Mouse (Mus musculus) left cerebral cortex, adult 18-20 months (tissue): ENCODE data around the gene Hist1h3c. TPM values are rescaled to one million over a fixed set of nuclear protein-coding genes. Genes with fewer than 3 reads are reported as not detected.
A peak's percentile ranks its signal among the peaks of the same experiment; 100 is the strongest.
"Not testable (repeated sequence)": the region's sequence is repeated elsewhere in the genome, so short reads cannot be mapped to it uniquely, and the experiment has no call there.

Experiments used
- DNase-seq, 2 experiments: peaks; one replicate each; pipeline ENCODE4 v3.0.0; 2021 to 2022; ENCODE audit warnings: low spot score in 2 of 2, mixed read lengths in 1 of 2
- total RNA-seq, 2 experiments: library from RNA; stranded (reverse); gene quantifications; 2 replicates each; pipeline ENCODE4 v1.2.3; 2021

Hist1h3c gene
- total RNA-seq, 2 experiments from 2014 or later = not detected

DNA sequence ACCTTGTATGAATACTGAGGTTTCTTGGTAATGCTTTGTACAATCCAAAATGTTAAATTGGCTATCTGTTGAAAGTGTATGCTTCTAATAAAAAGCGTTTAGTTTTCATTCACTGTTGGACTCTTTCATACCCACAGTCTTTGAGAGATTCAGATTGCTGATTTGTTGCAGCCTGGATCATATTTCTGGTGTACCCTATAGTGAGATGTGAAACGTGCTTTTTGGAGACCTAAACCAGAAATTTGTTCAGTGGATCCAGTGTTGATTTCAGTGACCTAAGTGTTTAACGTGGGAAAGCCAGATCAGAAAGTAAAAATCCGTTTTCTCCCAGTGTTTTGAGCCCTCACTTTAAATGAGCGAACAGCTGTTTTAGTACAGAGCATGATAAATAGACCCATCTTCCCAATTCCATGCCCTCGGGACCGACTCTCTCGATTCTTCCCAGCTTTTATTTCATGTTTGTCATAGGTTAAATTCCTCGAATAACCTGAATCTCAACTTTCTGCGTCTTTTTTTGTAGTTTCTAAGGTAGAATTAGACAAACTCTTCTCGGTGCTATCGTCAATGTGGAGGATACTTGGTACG, 5.1 kb downstream of the Hist1h3c start:
- no peak for DNase-seq

GRCm38 (mm10) chr13:23739922-23740252, 5.5 kb downstream of the Hist1h3c start:
- DNase-seq = no peak

DNA sequence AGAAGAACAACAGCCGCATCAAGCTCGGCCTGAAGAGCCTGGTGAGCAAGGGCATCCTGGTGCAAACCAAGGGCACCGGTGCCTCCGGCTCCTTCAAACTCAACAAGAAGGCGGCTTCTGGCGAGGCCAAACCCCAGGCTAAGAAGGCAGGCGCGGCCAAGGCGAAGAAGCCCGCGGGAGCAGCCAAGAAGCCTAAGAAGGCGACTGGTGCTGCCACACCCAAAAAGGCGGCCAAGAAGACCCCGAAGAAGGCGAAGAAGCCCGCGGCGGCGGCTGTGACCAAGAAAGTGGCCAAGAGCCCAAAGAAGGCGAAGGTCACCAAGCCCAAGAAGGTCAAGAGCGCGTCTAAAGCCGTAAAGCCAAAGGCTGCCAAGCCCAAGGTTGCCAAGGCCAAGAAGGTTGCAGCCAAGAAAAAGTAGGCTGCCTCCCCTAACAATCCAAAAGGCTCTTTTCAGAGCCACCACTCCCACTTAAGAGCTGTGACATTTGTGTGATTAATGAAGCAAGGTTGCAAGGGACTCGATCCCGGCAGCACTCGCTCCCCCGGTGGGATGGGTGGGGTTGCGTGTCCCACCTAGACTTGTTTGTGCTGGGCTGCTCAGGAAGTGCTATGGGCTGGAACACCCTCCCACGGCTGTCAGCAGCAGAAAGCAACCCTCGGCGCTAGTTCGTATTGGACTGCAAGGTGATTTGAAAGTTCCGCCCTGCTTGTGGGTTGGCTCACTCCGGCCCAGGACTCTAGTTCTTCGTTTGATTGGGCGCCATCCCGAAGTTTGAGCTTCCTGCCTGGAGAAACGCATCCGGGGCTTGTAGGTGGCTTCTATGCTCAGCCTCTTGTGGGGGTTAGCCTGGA, 6.1 kb downstream of the Hist1h3c start:
- peak; percentile 87 to 94 for DNase-seq

- DNase-seq = peak; percentile 80 to 90
Observed at GRCm38 (mm10) chr13:23738677-23739068, 6.7 kb downstream of the Hist1h3c start, which contains the start of gene Hist1h1c. TSS of gene Hist1h1c (plus strand) at chr13:23738808.

- DNase-seq = no peak
Observed at GRCm38 (mm10) chr13:23738041-23738440, 7.4 kb downstream of the Hist1h3c start.

GRCm38 (mm10) chr13:23737091-23737490, 8.3 kb downstream of the Hist1h3c start:
- DNase-seq = no peak

GRCm38 (mm10) chr13:23732156-23732804, 13.1 kb downstream of the Hist1h3c start:
- DNase-seq = no peak

DNA sequence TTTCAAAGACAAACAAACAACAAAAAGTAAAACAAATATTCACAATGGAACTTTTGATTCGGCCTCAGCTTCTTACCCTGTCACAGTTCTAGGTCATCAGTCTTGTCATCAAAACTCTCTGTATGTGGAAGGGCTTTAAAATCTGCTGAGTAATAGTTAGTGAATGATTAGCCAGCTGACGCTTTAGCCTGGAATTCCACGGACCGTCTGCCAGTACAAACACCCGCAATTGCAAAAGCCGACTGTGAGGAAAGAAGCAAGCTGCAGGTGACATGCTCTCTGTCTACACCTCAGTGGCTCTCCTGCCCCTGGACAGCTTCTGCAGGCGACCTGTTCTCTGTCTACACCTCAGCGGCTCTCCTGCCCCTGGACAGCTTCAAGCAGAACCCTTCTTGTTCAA, 14.9 kb downstream of the Hist1h3c start:
- no peak for DNase-seq

- DNase-seq = no peak
Observed at GRCm38 (mm10) chr13:23729706-23730105, 15.7 kb downstream of the Hist1h3c start.

GRCm38 (mm10) chr13:23729192-23729525, 16.2 kb downstream of the Hist1h3c start:
- DNase-seq = no peak

DNA sequence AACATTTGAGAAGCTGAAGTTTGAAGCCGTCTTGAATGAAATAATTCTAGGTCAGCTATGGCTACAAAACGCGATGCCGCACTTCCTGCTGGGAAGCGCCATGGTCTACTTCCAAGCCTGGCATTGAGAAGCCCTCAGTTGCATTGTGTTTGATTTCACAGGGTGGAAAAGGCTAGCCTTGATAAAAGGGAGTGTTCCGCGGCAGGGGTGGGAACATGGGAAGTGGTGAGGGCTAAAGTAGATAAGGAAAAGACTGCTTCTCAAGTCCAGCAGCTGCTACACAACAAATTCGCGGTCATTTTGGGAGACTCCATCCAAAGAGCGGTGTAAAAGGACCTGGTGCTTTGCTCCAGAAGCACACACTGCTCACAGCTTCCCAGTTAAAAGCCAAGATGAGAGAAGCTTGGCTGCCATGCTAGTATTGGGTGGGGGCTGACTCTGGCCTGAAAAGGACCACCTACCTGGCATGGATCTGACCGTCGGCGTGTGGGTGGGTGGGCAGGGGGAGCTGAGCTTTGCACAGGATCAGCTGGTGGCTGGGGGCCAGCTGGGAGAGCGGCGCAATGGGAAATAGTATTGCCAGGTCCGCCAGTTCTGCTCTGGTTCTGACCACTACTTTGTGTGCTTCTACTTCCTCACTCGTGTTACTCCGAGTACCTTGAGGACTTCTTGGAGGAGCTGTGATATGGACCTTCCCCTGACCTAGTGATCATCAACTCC, 16.8 kb downstream of the Hist1h3c start:
- no peak for DNase-seq

- DNase-seq = no peak
Observed at GRCm38 (mm10) chr13:23725213-23725612, 20.2 kb downstream of the Hist1h3c start.

- DNase-seq = no peak
Observed at GRCm38 (mm10) chr13:23724239-23724638, 21.2 kb downstream of the Hist1h3c start.

DNA sequence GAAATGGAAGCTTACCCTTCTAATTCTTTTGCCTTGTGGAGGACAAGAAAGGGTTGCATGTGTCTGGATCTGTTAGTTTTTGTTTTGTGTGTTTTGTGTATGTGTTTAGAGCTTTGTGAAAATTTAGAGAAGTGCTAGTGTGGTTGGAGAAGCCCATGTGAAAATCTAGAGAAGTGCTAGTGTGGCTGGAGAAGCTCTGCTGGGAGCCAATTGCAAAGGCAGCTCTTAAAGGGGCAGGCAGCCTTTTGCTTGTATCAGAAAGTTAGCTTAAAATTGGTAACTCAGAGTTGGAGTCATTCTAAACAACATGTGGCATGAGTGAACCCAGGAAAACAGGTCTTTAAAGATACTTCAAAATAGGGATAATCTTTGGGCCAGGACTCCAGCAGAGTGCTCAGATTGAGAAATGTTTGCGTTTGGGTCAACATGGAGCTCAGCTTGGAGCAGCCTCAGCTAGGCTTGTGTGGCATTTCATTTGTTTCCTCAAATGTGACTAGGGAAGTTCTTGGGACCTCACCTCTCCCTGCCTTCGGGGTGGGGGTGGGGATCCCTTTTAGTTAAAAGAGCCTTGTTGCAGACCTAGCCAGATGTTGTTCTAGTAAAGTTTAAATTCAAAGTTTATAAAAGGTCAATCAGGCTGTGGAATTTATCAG, 27.7 kb downstream of the Hist1h3c start:
- DNase-seq = not testable (repeated sequence)

DNA sequence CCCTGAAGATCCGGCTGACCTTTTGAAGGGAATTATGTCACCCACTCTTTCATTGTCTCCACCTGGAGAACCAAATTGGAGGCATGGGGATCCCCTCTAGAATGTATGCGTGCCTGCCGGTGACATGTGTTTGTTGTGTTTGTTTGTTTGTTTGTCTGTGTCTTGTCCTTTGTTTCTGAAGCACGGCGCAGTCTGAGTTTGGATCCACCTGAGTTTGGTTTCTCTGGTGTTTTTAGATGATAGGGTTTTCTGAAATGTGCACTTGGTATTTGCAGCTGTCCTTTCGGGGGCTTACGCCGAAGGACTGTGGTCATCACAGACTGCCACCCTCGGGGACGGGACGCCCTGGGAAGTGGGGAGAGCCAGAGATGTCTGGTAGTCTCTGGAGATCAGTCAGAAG, 28.2 kb downstream of the Hist1h3c start:
- DNase-seq = no peak

GRCm38 (mm10) chr13:23716261-23717042, 28.9 kb downstream of the Hist1h3c start:
- no peak for DNase-seq

GRCm38 (mm10) chr13:23710374-23711089, 34.9 kb downstream of the Hist1h3c start, which contains the start of gene Hfe:
TSS of gene Hfe (minus strand) at chr13:23710854.
- DNase-seq = peak; percentile 16 to 42

- no peak for DNase-seq
Observed at GRCm38 (mm10) chr13:23709714-23710373, 35.6 kb downstream of the Hist1h3c start.

GRCm38 (mm10) chr13:23708654-23709053, 36.7 kb downstream of the Hist1h3c start:
- no peak for DNase-seq
